Mouse (Mus musculus): ENCODE measurements at regions not wholly inside any gene's neighbourhood (a gene's known extent, or its start where the extent isn't known, plus 50 kb on each side); places are given as distances from the start of the nearest gene placed in this dataset.
A peak's percentile ranks its signal among the peaks of the same experiment; 100 is the strongest.
"Not testable (repeated sequence)": the region's sequence is repeated elsewhere in the genome, so short reads cannot be mapped to it uniquely, and the experiment has no call there.

- 48% methylated on average over 5 of the region's 5 CpGs for WGBS
- no peak for DNase-seq (ENCODE audit: low read depth, low spot score)
These were observed 60.8 kb downstream of the Dmrta2 start for GRCm38 (mm10) chr4:110038696-110039095.

DNA sequence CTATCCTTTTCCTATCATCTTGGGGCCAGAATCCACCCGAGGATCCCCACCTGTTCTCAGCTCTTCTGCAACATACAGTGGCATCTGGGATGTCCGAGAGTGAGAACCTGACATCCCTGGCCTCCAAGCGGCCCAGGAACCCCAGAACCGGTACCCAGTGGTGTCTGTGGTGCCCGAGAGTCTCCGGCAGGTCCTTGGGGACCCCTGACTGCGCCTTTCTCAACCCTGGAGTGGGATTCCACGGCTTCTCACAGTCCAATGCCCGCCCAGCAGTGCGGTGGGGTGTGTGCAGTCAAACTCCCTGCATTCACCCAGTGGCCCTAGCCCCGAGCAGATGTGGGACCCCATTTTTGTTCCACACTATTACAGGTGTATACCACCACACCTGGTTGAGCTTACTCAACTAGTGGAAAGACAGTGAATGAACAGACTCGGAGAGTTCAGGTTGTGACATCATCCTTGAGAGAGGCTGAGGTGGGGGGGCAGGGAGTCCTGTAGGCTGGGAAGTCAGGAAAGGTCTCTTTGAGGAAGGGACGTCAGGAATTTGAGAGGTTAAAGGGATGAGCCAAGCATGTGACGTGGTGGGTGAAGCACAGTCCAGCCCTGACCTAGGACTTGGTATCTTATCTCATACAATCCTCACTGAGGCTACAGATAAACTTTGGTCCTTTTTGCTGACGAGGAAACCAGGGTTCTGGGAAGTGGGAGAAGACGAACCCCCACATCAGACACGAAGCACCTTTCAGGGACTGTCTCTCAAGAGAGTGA, 67.2 kb downstream of the Dmrta2 start:
- WGBS, result 76% methylated on average over 17 of the region's 17 CpGs
- DNase-seq (ENCODE audit: low read depth, low spot score), result no peak

DNA sequence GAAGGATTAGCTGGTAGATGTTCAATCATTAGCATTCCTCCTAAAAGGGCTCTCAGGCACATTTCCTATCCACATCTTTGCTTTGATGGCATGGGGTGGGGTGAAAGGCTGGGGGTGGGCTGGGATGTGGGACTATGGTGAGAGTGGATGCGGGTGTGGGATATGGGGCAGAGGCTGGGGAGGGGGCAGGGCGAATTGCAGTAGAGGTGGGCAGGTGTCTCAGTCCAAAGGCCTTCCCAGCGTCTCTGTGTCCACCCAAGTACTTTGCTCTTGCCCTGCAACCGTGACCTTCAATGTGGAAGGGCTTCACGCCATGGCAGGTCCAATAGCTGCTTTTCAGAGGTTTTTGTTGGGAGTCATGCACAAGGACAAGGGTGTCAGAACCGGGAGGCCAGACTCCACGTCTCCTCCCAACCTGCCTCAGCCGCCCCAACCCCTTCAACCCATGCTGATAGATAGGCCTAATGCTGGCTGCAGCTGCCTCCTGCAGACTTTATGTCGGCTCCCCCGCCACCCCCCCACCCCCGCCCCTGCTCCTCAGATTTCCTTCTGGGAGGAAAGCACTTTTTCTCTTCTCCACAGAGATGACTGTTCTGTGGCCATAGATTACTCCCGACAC, 67.9 kb downstream of the Dmrta2 start:
- no peak for DNase-seq (ENCODE audit: low read depth, low spot score)
- WGBS, result 84% methylated on average over 12 of the region's 12 CpGs

DNA sequence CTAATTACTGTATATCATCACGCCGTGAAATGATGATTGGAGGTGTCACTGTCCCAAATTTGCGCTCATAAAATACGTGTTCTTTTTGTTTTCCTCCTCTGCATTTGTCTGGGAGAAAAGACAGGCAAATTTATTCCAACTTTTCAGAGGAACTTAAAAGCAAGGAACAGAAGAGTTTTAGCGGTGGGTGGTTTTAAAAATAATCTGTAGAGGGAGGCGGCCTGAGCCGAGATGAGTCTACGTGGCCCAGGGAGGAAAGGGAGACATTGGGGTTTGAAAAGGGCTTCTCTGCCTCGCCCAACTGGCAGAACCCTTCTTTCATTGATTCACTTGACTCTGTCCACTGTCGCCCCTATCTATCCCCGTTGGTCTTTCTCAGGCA, 68.4 kb downstream of the Dmrta2 start:
- WGBS, result 87% methylated on average over 11 of the region's 11 CpGs
- no peak for DNase-seq (ENCODE audit: low read depth, low spot score)

GRCm38 (mm10) chr4:110050393-110051280, 72.8 kb downstream of the Dmrta2 start:
- WGBS, result 5% methylated on average over 40 of the region's 40 CpGs
- peak; percentile 18 for DNase-seq (ENCODE audit: low read depth, low spot score)

DNA sequence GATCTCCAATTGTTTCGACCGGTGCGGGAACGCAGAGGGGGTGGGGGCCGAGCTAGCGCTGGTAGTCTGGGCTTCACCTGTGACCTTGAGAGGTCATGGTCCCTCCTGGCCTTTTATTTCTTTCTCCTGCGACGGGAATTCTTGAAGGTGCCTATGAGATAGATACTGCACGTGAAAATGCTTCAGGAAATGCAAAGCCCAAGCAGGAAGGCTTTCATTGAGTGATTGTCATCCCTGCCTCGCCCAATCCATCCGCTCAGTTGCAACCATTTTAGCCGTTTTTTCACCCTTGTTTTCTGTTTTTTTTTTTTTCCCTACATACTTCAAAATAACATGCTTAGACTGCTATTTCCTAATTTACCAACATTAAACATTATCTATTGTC, 73.4 kb downstream of the Dmrta2 start:
- no peak for DNase-seq (ENCODE audit: low read depth, low spot score)
- WGBS, result 12% methylated on average over 12 of the region's 12 CpGs

- no peak for DNase-seq (ENCODE audit: low read depth, low spot score)
- WGBS, result 26% methylated on average over 10 of the region's 10 CpGs
These were observed 74.0 kb downstream of the Dmrta2 start for GRCm38 (mm10) chr4:110051872-110052271.

DNA sequence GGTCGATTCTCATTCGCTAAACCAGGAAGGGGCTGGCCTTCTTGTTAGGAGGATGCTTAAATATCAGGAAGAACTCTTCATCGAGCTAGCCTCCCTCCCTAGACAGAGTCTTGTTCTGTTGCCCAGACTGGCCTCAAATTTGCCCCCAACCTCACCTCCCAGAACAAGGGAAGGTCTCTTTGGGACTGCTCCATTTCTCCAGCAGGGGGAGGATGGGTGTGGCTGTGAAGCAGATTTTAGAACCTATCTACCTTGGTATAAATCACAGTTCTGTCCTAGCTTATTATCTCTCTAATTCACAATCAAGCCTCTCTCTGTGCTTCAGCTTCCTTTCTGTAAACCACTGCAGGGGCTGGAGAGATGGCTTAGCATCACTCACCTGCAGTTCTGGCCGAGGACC, 75.1 kb downstream of the Dmrta2 start:
- 88% methylated on average over 4 of the region's 4 CpGs for WGBS
- no peak for DNase-seq (ENCODE audit: low read depth, low spot score)

GRCm38 (mm10) chr4:110073836-110074235, 96.0 kb downstream of the Dmrta2 start:
- no peak for DNase-seq (ENCODE audit: low read depth, low spot score)
- WGBS, result 70% methylated on average over 3 of the region's 3 CpGs

DNA sequence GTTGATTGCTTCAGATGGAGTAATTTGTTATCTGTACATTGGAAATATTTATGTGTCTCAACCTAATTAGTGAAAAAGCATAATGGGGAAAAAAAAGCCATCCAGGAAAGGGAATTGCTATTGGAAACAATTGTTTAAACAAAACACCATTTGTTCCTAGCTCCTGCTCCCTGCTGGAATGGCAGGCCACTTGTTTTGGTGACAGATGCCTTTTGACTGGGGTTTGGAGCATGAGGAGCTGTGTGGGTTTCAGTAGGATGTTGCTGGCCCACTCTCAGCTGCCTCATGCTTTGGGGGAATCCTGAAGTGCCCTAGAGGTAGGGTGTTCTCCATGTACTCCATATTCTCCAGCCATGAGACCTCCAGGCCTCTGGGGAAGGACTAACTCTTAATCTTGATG, 105.5 kb downstream of the Dmrta2 start:
- no peak for DNase-seq (ENCODE audit: low read depth, low spot score)

DNA sequence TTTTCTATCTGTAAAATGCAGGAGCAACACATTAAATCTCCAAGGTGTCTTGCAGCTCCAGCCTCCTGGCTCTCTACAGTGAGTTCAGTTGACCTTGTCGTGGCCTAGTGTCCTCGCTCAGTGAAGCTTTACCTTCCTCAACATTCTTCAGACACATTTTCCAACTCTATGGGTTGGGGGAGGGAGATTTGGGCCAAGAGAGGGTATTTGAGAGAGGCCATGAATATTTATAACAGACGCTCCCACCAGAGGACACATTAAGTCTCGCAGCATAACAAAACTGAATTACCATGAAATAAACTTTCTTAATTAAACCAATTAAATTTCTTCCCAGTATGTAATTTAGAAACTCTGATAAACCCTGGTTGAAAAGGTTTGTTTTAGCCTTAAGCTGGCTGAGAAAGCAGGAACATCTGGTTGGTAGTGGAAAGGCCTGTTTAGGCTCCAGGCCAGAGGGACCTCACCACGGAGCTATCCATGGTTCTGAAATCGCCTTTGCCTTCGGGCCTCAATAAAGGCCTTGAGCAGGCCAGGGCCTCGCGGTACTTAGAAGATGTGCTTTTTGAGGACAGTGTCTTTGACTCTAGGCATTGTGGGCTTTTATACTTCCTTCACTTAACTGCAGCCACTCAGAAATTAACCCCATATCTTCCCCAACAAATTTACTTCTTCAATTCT, 109.9 kb downstream of the Dmrta2 start:
- 36% methylated on average over 9 of the region's 9 CpGs for WGBS
- peak; percentile 1 for DNase-seq (ENCODE audit: low read depth, low spot score)

DNA sequence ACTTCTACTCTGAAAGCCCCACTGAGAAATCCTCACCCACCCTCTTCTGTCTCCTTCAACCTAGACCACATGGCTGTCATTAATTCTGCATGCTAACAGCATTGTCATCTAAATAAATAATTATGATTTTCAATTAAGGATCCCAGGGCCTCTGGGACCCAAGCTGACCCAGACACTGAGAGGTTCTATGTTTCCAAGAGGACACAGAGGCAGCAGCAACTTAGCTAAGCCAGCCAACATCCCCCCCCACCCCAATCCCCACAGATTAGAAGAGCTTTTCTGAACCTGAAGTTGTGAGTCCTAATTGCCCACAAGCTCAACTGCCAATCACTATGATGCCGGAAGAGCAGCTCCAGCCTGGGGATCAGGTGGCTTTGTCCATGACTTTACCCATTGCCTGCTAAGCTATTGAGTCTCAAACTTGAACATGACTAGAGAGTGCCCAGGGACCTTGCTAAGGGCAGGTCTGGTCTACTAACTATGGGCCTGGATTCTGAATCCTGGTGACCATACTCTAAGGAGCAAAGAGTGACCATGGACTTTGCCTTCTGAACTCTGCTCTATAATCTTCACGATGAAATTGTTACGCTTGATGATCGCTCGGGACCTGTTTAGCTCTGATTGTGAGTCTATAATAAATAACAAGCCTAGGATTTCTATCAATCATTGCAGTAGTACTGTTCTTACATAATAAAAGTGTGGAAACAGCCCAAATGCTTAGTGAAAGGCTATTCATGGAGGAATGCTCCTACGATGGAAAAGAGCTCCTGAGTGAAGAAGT, 115.4 kb downstream of the Dmrta2 start:
- DNase-seq (ENCODE audit: low read depth, low spot score), result no peak
- WGBS, result 88% methylated on average over 6 of the region's 6 CpGs

DNA sequence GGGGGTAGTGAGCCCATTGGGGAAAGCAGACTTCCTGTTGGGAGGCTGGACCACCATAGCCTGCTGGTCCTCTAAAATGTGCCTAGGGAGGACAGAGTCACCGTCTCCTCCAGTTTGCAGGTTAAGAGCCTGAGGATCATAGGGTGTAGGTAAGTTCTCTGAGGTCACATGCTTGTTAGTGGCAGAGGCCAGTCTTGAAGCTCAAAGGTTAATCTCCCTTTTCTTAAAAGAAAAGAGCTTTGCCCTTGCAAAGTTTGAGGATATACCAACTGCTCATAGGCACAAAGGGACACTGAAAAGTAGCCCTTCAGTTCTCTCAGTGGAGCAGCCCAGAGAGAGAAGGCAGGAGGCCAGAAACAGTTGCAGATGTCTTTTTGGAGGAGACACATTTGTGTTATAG, 116.7 kb downstream of the Dmrta2 start:
- DNase-seq (ENCODE audit: low read depth, low spot score), result no peak
- 92% methylated on average over 1 of the region's 1 CpGs for WGBS

DNA sequence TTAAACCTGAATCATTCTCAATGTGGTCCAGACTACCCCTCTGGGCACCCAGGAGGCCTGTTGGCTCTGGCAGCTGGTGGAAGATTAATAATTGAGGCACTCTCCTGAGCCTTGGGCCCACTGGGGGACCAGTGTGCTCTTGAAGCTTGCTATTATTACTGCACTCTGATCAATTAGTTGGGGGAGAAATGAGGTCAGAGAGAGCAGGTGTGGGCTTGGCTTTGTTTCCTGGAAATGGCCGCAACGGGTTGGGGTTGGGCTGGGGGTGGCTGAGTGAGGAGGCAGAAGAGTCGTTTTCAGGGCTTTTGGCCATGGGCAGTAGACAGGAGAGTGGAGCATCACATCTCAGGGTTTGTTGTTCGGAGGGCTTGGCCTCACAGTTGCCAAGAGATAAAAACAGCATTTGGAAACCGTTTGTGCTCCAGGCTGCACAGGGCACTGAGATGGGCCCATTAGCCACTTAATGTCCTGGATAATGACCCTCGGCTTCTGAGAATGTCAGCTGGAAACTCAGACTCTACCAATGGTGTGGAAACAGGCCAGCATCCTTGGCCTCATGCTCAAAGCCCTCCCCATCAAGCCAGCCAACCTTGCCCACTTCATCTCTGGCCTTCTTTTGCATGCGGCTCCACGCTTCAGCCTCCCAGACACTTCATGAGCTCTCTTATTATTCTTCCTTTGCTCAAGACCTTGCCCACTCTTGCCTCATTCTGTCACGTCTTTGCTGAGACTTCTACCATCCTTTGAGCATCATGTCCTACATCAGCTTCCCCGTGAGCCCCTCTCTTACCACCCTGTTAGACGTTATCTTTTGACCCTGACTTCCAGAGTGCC, 118.1 kb downstream of the Dmrta2 start:
- DNase-seq (ENCODE audit: low read depth, low spot score), result no peak
- 70% methylated on average over 11 of the region's 11 CpGs for WGBS

DNA sequence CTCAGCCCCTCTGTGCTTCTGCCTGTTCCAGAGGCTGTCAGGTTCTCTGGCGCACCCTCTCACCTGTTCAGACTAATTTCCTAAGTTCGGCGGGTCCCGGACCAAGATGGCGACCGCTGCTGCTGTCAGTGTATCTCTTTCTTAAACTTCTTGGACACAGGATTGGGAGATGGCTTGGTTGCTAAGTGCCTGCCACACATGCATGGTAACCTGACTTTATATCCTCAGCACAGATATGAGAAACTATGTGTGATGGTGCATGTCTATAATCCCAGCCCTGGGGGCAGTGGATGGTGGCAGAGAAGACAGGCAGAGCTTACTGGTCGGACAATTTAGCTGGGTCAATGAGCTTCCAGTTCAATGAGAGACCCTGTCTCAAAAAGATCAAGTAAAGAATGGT, 126.3 kb downstream of the Dmrta2 start:
- 87% methylated on average over 6 of the region's 7 CpGs for WGBS
- not testable (repeated sequence) for DNase-seq (ENCODE audit: low read depth, low spot score)

DNA sequence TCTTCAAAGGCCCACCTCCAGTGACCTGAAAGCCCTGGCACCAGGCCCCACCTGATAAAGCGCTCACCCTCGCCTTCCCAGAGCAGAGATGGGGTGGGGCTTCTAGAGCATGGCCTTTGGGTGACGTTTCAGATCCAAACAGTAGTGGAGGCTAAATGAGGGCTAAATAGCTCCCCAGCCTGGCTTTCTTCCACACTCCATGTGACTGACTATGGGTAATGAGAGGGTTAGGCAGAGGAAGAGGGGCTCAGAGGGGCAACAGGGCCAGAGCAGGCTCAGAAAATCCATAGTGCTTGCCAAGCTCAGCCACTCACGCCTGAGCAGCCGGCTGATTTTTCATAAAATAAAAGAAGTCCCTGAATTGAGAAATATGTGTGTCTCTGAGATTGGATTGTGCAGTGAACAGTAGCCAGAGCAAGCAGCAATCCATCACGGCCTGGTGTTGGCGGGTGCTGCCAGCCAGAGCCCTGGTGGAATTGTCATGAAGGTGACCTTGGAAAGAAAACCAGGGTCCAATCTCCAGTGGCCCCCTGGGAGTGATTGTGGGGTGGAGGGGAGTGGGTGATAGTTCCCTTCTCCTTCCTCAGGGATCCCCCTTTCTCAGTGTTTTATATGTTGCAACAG, 128.9 kb downstream of the Dmrta2 start:
- no peak for DNase-seq (ENCODE audit: low read depth, low spot score)
- 62% methylated on average over 7 of the region's 7 CpGs for WGBS

DNA sequence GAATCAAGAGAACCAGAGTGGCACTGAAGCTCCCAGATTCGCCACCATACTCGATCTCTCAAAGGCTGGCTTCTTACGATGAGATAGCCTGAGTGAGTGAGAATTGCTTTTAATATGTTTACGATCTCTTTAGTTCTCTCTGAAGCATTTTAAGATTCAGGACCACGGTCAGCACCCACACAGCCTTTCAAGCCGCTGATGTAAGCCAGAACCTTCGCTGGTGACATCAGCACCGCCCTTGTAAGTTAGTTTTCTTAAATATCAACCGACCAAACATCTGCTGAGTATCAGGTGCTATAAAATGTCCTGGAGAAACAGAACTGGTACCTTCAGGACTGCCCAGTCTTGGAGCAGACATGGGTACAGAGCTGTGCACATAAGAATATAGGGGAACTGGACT, 141.6 kb downstream of the Dmrta2 start:
- DNase-seq (ENCODE audit: low read depth, low spot score), result no peak

DNA sequence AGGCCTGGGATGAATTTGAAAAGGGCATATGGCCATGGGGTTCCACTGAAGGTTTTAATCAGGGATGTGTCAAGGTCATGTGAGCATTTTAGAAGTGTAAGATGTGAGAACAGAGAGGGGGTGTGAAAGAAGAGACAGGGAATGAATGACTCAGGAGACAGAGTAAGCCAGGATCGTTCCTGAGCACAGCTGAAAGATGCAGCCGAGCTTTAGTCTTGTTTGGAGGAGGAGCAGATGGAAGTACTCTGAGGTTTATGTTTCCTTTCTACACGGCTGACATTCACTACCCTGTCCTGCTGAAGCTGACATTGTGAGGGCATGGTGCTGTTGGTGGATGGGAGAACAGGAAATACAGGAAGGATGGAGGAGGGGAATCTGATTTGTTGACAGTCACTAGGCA, 142.0 kb downstream of the Dmrta2 start:
- WGBS, result 32% methylated on average over 3 of the region's 3 CpGs
- DNase-seq (ENCODE audit: low read depth, low spot score), result no peak

More for the DNA sequence above, 141.6 kb downstream of the Dmrta2 start:
- 16% methylated on average over 9 of the region's 9 CpGs for WGBS
